Mouse (Mus musculus) lung, postnatal 25 days (tissue): ENCODE data around the gene Cdh4.

Experiments
- DNase-seq: peaks from one replicate; pipeline ENCODE4 v3.0.0; 2022; ENCODE audit warnings: low spot score

The Cdh4 gene

DNA sequence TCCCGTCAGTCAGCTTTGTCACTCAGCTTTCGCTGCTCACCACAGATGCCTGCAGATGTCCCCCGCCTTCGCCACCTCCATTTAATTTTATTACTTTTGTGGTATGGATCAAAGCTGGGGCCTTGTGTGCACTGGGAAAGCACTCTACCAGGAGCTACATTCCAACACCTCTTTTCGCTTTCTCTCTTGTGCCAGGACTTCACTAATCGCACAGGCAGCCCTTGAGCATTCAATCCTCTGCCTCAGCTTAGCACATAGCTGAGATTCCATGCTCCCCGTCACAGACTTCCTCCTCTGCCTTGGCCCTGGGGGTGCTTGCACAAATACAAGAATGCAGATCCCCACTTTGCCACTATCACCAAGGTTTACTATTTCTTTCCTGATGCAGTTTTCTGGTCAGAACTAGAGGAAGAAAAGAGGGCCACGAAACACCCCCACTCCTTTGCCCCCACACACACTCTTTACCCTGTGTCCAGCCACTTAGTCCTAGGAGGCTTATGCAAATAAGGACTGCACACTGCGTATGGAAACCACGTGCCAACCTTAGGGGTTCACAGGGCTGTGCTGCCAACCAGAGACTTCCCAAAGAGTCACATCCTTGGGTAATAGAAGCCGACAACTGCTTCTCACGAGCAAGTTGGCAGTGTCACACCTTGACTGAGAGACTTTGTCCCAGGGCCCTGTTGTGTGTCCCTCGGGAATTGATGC, 350.3 kb downstream of the Cdh4 start:
- DNase-seq: no peak

- DNase-seq: no peak
Observed at GRCm38 (mm10) chr2:179794354-179794753, 352.1 kb downstream of the Cdh4 start.

GRCm38 (mm10) chr2:179795452-179795851, 353.2 kb downstream of the Cdh4 start:
- DNase-seq: no peak

- DNase-seq: no peak
Observed at GRCm38 (mm10) chr2:179799906-179800532, 357.8 kb downstream of the Cdh4 start.

- no peak for DNase-seq
Observed at GRCm38 (mm10) chr2:179801042-179801441, 358.8 kb downstream of the Cdh4 start.

GRCm38 (mm10) chr2:179802411-179802810, 360.2 kb downstream of the Cdh4 start:
- no peak for DNase-seq

- no peak for DNase-seq
Observed at GRCm38 (mm10) chr2:179811086-179811485, 368.9 kb downstream of the Cdh4 start.

DNA sequence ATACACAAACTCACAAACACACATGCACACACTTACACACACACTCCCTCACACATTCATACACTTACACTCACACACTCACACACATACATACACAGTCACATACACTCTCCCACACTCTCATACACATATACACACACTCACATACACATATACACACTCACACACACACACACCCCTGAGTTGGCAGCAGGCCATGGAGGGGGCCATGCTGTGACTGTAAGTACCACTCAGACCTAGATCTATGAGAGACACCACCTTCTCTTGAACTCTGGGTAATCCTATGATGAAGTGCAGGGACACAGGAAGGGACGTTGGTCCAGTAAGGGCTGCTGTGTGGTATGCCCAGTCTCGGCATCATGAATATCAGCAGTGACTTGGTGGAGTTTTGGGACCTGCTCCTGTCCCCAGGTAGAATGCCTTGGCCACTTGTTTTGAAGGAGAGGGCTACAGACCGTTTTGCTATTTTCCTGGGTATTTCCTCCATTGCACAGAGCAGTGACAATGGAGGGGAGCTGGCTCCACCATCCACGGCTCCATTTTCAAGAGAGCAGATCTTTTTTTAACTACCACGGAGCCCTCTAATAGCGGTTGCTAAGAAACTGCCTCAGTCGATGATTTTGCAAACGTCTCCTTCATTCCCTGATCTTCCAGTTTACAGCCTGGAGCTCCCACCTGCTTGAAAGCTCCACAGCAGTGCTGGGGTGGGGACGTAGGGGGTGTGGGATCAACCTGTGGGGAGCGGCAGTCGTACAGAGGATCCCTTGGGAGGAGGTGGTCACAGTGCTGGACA, 371.0 kb downstream of the Cdh4 start:
- DNase-seq: no peak

- DNase-seq: no peak
Observed at GRCm38 (mm10) chr2:179824776-179825326, 382.6 kb downstream of the Cdh4 start.

DNA sequence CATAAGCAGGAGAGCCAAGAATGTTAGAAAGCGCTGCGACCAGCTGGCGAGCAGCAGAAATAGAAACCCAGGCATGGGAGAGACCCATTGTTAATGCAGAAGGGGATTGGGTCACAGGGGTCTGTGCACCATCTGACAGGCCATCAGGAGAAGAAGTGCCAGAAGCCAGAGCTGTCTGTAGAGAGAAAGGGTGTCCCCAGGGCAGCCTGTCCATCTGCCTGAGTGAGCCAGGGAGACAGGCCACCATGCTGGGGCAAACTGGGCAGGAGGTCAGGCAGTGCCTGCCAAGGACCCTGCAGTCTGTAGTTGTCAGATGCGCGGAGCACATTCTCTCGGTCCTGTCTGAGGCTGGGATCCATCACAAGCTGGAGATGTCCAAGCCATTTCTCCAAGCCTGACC, 386.7 kb downstream of the Cdh4 start:
- no peak for DNase-seq

- no peak for DNase-seq
Observed at GRCm38 (mm10) chr2:179829972-179830371, 387.7 kb downstream of the Cdh4 start.

- DNase-seq: no peak
Observed at GRCm38 (mm10) chr2:179834892-179835291, 392.7 kb downstream of the Cdh4 start.

DNA sequence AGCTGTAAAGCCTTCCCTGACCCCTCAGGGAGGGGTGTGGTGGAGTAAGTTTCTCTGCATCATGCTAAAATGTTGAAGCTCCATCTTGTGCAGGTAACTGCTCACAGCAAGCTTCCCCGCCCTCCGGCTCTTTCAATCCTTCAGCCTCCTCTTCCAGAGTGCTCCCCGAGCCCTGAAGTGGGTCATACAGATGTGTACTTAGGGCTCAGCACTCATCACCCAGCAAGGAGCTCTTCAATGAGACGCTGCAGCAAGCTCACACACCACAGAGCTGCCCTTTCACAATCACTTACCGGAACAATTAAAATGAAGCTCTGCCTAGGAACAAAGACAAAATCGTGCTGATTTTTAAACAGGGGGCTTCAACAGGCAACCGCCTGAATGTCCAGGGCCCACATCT, 393.3 kb downstream of the Cdh4 start:
- no peak for DNase-seq

DNA sequence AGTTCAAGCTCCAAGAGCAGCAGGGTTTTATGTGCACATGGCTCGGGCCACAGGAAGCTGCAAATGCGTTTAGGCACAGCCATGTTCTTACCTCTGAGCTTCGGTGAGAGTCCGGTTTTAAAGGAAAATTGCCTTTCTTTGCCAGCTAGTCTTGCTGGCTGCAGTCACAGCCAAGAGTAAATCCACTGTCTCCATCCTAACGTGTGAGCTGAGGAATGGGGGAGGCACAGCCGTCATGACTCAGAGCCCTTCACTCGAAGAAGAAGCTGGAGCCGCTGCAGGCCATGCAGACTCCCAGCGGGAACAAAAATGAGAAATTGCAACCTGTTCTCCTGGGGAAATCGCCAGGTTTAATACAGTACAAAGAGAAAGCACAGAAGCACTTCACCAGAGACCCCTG, 395.0 kb downstream of the Cdh4 start:
- no peak for DNase-seq

DNA sequence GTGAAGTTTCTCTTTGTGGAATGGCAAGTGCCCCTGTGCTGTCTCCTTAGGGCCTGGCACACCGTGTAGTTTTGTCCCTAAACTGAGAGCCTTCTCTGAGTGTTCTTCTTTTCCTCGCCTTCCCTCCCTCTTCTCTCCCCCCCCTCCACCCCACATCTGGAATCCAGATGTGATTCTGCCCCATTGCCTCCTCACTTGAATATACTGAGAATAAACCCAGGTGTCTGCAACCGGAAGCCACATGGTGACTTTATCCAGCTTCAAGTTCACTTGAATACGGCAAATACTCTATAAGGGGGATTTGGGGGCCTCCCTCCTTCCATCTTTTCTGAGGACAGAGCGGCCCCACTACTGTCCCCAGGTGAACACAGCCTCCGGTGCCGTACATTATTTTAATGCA, 395.8 kb downstream of the Cdh4 start:
- DNase-seq: no peak

GRCm38 (mm10) chr2:179842610-179843389, 400.6 kb downstream of the Cdh4 start:
- no peak for DNase-seq

DNA sequence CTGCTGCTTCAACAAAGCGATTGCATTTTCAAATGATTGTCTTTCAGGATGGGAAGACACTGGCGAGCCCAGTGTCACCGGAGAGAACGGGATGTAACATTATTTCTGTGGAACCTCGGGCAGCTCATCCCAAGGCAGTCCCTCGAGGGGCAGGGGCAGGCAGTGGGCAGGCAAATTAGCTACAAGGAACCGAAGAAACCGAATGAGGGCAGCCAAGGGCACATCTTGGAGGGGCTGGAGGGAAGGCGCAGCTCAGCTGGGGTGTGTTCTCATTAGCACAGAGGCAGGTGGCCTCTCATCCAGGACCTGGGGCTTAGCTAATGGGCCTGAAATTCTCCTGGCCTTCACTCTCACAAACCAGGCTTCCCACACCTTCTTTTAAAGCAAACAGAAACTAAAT, 407.5 kb downstream of the Cdh4 start:
- DNase-seq: no peak

DNA sequence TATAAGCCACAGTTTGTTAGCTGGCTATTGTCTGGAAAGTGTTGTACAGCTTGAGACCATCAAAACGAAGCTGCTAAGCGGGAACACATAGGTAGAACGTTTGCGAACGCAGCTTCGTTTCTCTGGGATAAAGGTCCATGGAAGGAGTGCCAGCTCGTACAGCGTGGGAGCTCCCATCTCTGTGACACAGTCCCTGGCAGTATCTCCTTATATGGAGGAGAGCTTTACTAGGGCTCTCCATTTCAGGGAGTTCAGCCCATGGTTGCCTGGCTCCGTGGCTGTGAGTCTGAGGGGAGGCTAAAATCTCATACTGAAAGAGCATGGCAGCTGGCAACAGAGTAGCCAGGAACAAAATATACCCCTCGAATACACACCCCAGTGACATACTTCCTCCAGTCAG, 409.9 kb downstream of the Cdh4 start:
- DNase-seq: no peak

DNA sequence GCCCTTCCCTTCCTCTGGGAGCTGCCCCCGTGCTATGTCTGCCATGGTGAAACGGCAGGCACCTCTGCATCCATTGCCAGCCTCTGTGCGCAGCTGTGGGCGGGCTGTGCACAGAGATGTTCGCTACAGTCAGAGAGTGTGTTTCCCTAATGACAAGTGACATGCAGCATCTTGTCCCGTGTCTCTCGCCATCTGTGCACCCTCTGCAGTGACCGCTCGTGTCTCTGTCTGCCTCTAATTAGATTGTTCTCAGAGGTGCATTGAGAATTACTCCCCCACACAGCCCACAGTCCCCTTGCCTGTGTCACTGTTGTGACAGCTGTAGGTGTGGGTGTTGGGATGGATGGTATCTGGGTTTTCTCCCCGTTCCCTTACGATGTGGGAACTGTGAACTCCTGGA, 410.6 kb downstream of the Cdh4 start:
- DNase-seq: no peak

DNA sequence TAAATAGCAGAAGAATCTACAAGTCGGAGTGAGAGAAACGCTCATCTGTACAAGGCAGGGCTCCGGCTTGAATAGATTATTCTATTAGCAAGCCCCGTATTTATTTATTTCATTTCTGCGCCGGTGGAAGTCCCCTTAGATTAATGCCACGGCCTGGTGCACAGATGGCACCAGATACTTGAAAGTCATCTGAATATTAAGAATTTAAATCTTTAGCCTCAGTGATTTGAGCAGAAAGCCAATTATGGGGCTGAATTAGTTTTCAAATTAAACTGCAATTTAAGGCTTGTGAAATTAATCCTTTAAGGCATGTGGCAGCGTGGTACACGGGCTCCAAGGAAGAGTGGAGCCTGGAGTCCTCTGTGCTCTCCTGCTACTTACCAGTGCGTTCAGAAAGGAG, 411.7 kb downstream of the Cdh4 start:
- no peak for DNase-seq

DNA sequence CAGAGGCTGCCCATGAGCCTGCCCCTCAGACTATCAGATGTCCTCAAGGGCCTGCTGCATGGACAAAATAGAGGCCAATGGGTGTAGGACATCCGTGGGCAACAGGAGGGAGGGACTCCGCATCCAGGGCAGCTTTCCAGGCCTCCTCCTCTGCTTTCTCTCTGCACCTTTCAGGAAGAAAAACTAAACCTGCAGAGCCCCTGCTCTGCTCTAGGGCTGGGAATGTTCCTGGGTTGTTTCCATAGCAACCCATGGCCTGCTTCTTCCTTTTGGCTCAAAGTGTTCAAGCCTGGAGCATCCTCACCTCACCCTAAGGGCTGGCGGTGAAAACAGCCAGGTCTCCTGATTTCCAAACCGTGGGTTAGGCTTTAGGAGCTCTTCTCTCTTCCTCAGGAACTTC, 414.9 kb downstream of the Cdh4 start:
- no peak for DNase-seq

- DNase-seq: no peak
Observed at GRCm38 (mm10) chr2:179862676-179863075, 420.4 kb downstream of the Cdh4 start.
